Mouse (Mus musculus): ENCODE measurements around the gene Tmem135.
A peak's percentile ranks its signal among the peaks of the same experiment; 100 is the strongest.

Gene Tmem135

GRCm38 (mm10) chr7:89417707-89418106, 13.7 kb upstream of the Tmem135 start:
- DNase-seq (ENCODE audit: low spot score in 2 of 2) = no peak

- no peak for DNase-seq (ENCODE audit: low spot score in 2 of 2)
Observed at GRCm38 (mm10) chr7:89416027-89416426, 12.0 kb upstream of the Tmem135 start.

- DNase-seq (ENCODE audit: low spot score in 2 of 2) = no peak
Observed at GRCm38 (mm10) chr7:89412094-89412493, 8.1 kb upstream of the Tmem135 start.

GRCm38 (mm10) chr7:89411346-89411745, 7.3 kb upstream of the Tmem135 start:
- no peak for DNase-seq (ENCODE audit: low spot score in 2 of 2)

GRCm38 (mm10) chr7:89410294-89410693, 6.3 kb upstream of the Tmem135 start:
- no peak for DNase-seq (ENCODE audit: low spot score in 2 of 2)

- DNase-seq (ENCODE audit: low spot score in 2 of 2) = no peak
Observed at GRCm38 (mm10) chr7:89407006-89407940, 3.3 kb upstream of the Tmem135 start.

GRCm38 (mm10) chr7:89406011-89406410, 2.0 kb upstream of the Tmem135 start:
- no peak for DNase-seq (ENCODE audit: low spot score in 2 of 2)

GRCm38 (mm10) chr7:89404734-89405440, 865 bp upstream of the Tmem135 start:
- DNase-seq (ENCODE audit: low spot score in 2 of 2) = peak in 1 of 2 experiments; percentile 21

- peak; percentile 19 to 48 for DNase-seq (ENCODE audit: low spot score in 2 of 2)
Observed at GRCm38 (mm10) chr7:89403053-89403972, 709 bp downstream of the Tmem135 start.

- no peak for DNase-seq (ENCODE audit: low spot score in 2 of 2)
Observed at GRCm38 (mm10) chr7:89401936-89402335, 2.1 kb downstream of the Tmem135 start.

GRCm38 (mm10) chr7:89401136-89401858, 2.7 kb downstream of the Tmem135 start:
- no peak for DNase-seq (ENCODE audit: low spot score in 2 of 2)

GRCm38 (mm10) chr7:89400721-89401120, 3.3 kb downstream of the Tmem135 start:
- no peak for DNase-seq (ENCODE audit: low spot score in 2 of 2)

- DNase-seq (ENCODE audit: low spot score in 2 of 2) = no peak
Observed at GRCm38 (mm10) chr7:89397837-89398534, 6.0 kb downstream of the Tmem135 start.

GRCm38 (mm10) chr7:89396386-89396785, 7.6 kb downstream of the Tmem135 start:
- no peak for DNase-seq (ENCODE audit: low spot score in 2 of 2)

- no peak for DNase-seq (ENCODE audit: low spot score in 2 of 2)
Observed at GRCm38 (mm10) chr7:89395399-89395798, 8.6 kb downstream of the Tmem135 start.

GRCm38 (mm10) chr7:89392825-89393224, 11.2 kb downstream of the Tmem135 start:
- no peak for DNase-seq (ENCODE audit: low spot score in 2 of 2)

- no peak for DNase-seq (ENCODE audit: low spot score in 2 of 2)
Observed at GRCm38 (mm10) chr7:89392388-89392787, 11.6 kb downstream of the Tmem135 start.

GRCm38 (mm10) chr7:89391831-89392230, 12.2 kb downstream of the Tmem135 start:
- DNase-seq (ENCODE audit: low spot score in 2 of 2) = no peak

- DNase-seq (ENCODE audit: low spot score in 2 of 2) = no peak
Observed at GRCm38 (mm10) chr7:89391281-89391680, 12.7 kb downstream of the Tmem135 start.

- no peak for DNase-seq (ENCODE audit: low spot score in 2 of 2)
Observed at GRCm38 (mm10) chr7:89390660-89391059, 13.4 kb downstream of the Tmem135 start.

Data from frontal cortex, postnatal 14 days (tissue).